Mouse (Mus musculus) MEL (cell line): ENCODE data around the gene Gnai3. TPM values are rescaled to one million over a fixed set of nuclear protein-coding genes. Genes with fewer than 3 reads are reported as not detected.
A peak's percentile ranks its signal among the peaks of the same experiment; 100 is the strongest.

Experiments used
- DNase-seq: peaks from one replicate; pipeline ENCODE4 v3.0.0; 2011; ENCODE audit warnings: low read depth, low spot score
- H3K27ac ChIP-seq: 2 replicates; pipeline ENCODE4 v1.5.1; 2012; ENCODE audit warnings: low read depth, mild to moderate bottlenecking, control low read depth, low read length, moderate library complexity; ENCODE audit not compliant: control insufficient read depth
- H3K27me3 ChIP-seq, 2 experiments: fragments of 150-350 bp in 1 of 2; sonication (generic) in 1 of 2; 2 replicates each; pipeline ENCODE4 v1.6.1; 2012; ENCODE audit warnings: low read length in 2 of 2, mild to moderate bottlenecking in 2 of 2, improper control_type of control experiment in 1 of 2, moderate library complexity in 1 of 2; ENCODE audit not compliant: insufficient read depth in 2 of 2, control insufficient read depth in 1 of 2
- H3K36me3 ChIP-seq, 2 experiments: 2 replicates each; pipeline ENCODE4 v1.6.1; 2012 to 2014; ENCODE audit warnings: low read length in 2 of 2, improper control_type of control experiment in 1 of 2, inconsistent platforms in 1 of 2, mild to moderate bottlenecking in 1 of 2; ENCODE audit not compliant: insufficient read depth in 2 of 2, control insufficient read depth in 1 of 2
- H3K4me1 ChIP-seq, 2 experiments: fragments of 150-350 bp in 1 of 2; sonication (generic) in 1 of 2; 2 replicates each; pipeline ENCODE4 v1.6.1; 2012; ENCODE audit warnings: low read length in 2 of 2, improper control_type of control experiment in 1 of 2, mild to moderate bottlenecking in 1 of 2; ENCODE audit not compliant: insufficient read depth in 2 of 2, control insufficient read depth in 1 of 2
- H3K4me3 ChIP-seq, 2 experiments: fragments of 150-350 bp in 1 of 2; sonication (generic) in 1 of 2; 2 replicates each; pipeline ENCODE4 v1.5.1; 2012; ENCODE audit warnings: low read depth in 2 of 2, low read length in 2 of 2, mild to moderate bottlenecking in 2 of 2, moderate library complexity in 2 of 2, control low read depth in 1 of 2, improper control_type of control experiment in 1 of 2; ENCODE audit not compliant: control insufficient read depth in 1 of 2, insufficient read depth in 1 of 2
- H3K79me2 ChIP-seq: 2 replicates; pipeline ENCODE4 v1.6.1; 2012; ENCODE audit warnings: mild to moderate bottlenecking, low read length, moderate library complexity; ENCODE audit not compliant: control insufficient read depth, poor library complexity, insufficient read depth
- H3K9ac ChIP-seq: 2 replicates; pipeline ENCODE4 v1.6.1; 2012; ENCODE audit warnings: low read depth, mild to moderate bottlenecking, control low read depth, low read length, moderate library complexity; ENCODE audit not compliant: control insufficient read depth, poor library complexity, severe bottlenecking
- H3K9me3 ChIP-seq: fragments of 150-350 bp; sonication (generic); replicated peaks from 2 replicates; pipeline ENCODE4 v1.6.1; 2012; ENCODE audit warnings: mild to moderate bottlenecking, low read length, improper control_type of control experiment, moderate library complexity; ENCODE audit not compliant: insufficient read depth
- BHLHE40 ChIP-seq: IDR thresholded peaks from 2 replicates; pipeline ENCODE4 v1.6.1; 2012; ENCODE audit warnings: low read depth, mild to moderate bottlenecking, inconsistent platforms, low read length, improper control_type of control experiment, borderline replicate concordance
- E2F4 ChIP-seq: IDR thresholded peaks from 2 replicates; pipeline ENCODE4 v1.6.1; 2011; ENCODE audit warnings: low read depth, low read length, improper control_type of control experiment, borderline replicate concordance
- ELF1 ChIP-seq: IDR thresholded peaks from 2 replicates; pipeline ENCODE4 v1.6.1; 2014; ENCODE audit warnings: low read depth, mild to moderate bottlenecking, inconsistent platforms, low read length, improper control_type of control experiment, moderate library complexity
- EP300 ChIP-seq, 2 experiments: IDR thresholded peaks; 2 replicates each; pipeline ENCODE4 v1.6.1; 2011; ENCODE audit warnings: improper control_type of control experiment in 2 of 2, low read length in 2 of 2, low read depth in 1 of 2, mild to moderate bottlenecking in 1 of 2
- ETS1 ChIP-seq: IDR thresholded peaks from 2 replicates; pipeline ENCODE4 v1.6.1; 2012; ENCODE audit warnings: low read depth, mild to moderate bottlenecking, inconsistent platforms, low read length, improper control_type of control experiment, moderate library complexity
- GABPA ChIP-seq: IDR thresholded peaks from 2 replicates; pipeline ENCODE4 v1.6.1; 2012; ENCODE audit warnings: low read depth, mild to moderate bottlenecking, inconsistent platforms, low read length, improper control_type of control experiment, moderate library complexity
- HCFC1 ChIP-seq: IDR thresholded peaks from 2 replicates; pipeline ENCODE4 v1.6.1; 2012; ENCODE audit warnings: low read depth, mild to moderate bottlenecking, inconsistent platforms, low read length, improper control_type of control experiment, moderate library complexity
- KAT2A ChIP-seq: conservative IDR thresholded peaks from 2 replicates; pipeline ENCODE4 v1.6.1; 2012; ENCODE audit warnings: low read depth, low read length, improper control_type of control experiment, inconsistent platforms
- MAX ChIP-seq: IDR thresholded peaks from 2 replicates; pipeline ENCODE4 v1.6.1; 2011; ENCODE audit warnings: low read length, improper control_type of control experiment
- MEF2A ChIP-seq: IDR thresholded peaks from 2 replicates; pipeline ENCODE4 v1.6.1; 2014; ENCODE audit warnings: low read depth, mild to moderate bottlenecking, inconsistent platforms, low read length, improper control_type of control experiment; ENCODE audit not compliant: poor library complexity, insufficient replicate concordance, severe bottlenecking; ENCODE audit errors: extremely low read depth
- MXI1 ChIP-seq: IDR thresholded peaks from 2 replicates; pipeline ENCODE4 v1.6.1; 2011; ENCODE audit warnings: mild to moderate bottlenecking, low read depth, low read length, improper control_type of control experiment
- MYB ChIP-seq: IDR thresholded peaks from 2 replicates; pipeline ENCODE4 v1.6.1; 2011; ENCODE audit warnings: mild to moderate bottlenecking, low read depth, low read length, improper control_type of control experiment
- NELFE ChIP-seq: IDR thresholded peaks from 2 replicates; pipeline ENCODE4 v1.6.1; 2011; ENCODE audit warnings: low read depth, low read length, improper control_type of control experiment
- NRF1 ChIP-seq: IDR thresholded peaks from 2 replicates; pipeline ENCODE4 v1.6.1; 2014; ENCODE audit warnings: low read depth, mild to moderate bottlenecking, inconsistent platforms, low read length, improper control_type of control experiment, moderate library complexity; ENCODE audit not compliant: poor library complexity, insufficient read depth, severe bottlenecking
- POLR2A ChIP-seq, 2 experiments: IDR thresholded peaks; 2 replicates each; pipeline ENCODE4 v1.6.1; 2011 to 2012; ENCODE audit warnings: low read length in 2 of 2, mild to moderate bottlenecking in 2 of 2, control low read depth in 1 of 2, improper control_type of control experiment in 1 of 2, low read depth in 1 of 2, moderate library complexity in 1 of 2; ENCODE audit not compliant: control insufficient read depth in 1 of 2, insufficient read depth in 1 of 2, poor library complexity in 1 of 2
- POLR2AphosphoS5 ChIP-seq: IDR thresholded peaks from 2 replicates; pipeline ENCODE4 v1.6.1; 2012; ENCODE audit warnings: low read depth, borderline replicate concordance, mild to moderate bottlenecking, inconsistent platforms, low read length, moderate library complexity, mixed read lengths
- RAD21 ChIP-seq: IDR thresholded peaks from 2 replicates; pipeline ENCODE4 v1.6.1; 2011; ENCODE audit warnings: mild to moderate bottlenecking, low read depth, low read length, improper control_type of control experiment
- RCOR1 ChIP-seq: IDR thresholded peaks from 2 replicates; pipeline ENCODE4 v1.6.1; 2012; ENCODE audit warnings: low read depth, mild to moderate bottlenecking, inconsistent platforms, low read length, improper control_type of control experiment
- SIN3A ChIP-seq: IDR thresholded peaks from 2 replicates; pipeline ENCODE4 v1.6.1; 2012; ENCODE audit warnings: low read length, improper control_type of control experiment, inconsistent platforms
- SMC3 ChIP-seq: IDR thresholded peaks from 2 replicates; pipeline ENCODE4 v1.6.1; 2011; ENCODE audit warnings: low read depth, low read length, improper control_type of control experiment
- TAL1 ChIP-seq: IDR thresholded peaks from 2 replicates; pipeline ENCODE4 v1.6.1; 2012; ENCODE audit warnings: mild to moderate bottlenecking, inconsistent platforms, low read length, moderate library complexity, mixed read lengths
- TBP ChIP-seq: IDR thresholded peaks from 2 replicates; pipeline ENCODE4 v1.8.0; 2011; ENCODE audit warnings: low read depth, low read length, improper control_type of control experiment
- TCF12 ChIP-seq: IDR thresholded peaks from 2 replicates; pipeline ENCODE4 v1.6.1; 2014; ENCODE audit warnings: low read depth, mild to moderate bottlenecking, inconsistent platforms, low read length, improper control_type of control experiment, moderate library complexity
- UBTF ChIP-seq: IDR thresholded peaks from 2 replicates; pipeline ENCODE4 v1.6.1; 2012; ENCODE audit warnings: low read depth, mild to moderate bottlenecking, inconsistent platforms, low read length, improper control_type of control experiment, moderate library complexity, borderline replicate concordance; ENCODE audit not compliant: insufficient read depth
- USF1 ChIP-seq: IDR thresholded peaks from 2 replicates; pipeline ENCODE4 v1.6.1; 2014; ENCODE audit warnings: low read depth, mild to moderate bottlenecking, inconsistent platforms, low read length, improper control_type of control experiment, moderate library complexity
- USF2 ChIP-seq, 2 experiments: IDR thresholded peaks; 2 replicates each; pipeline ENCODE4 v1.6.1; 2011 to 2012; ENCODE audit warnings: improper control_type of control experiment in 2 of 2, low read length in 2 of 2, borderline replicate concordance in 1 of 2, inconsistent platforms in 1 of 2, low read depth in 1 of 2, mild to moderate bottlenecking in 1 of 2; ENCODE audit not compliant: insufficient read depth in 1 of 2
- ZC3H11A ChIP-seq: IDR thresholded peaks from 2 replicates; pipeline ENCODE4 v1.6.1; 2012; ENCODE audit warnings: low read depth, mild to moderate bottlenecking, inconsistent platforms, low read length, improper control_type of control experiment
- ZKSCAN1 ChIP-seq: IDR thresholded peaks from 2 replicates; pipeline ENCODE4 v1.6.1; 2012; ENCODE audit warnings: low read depth, mild to moderate bottlenecking, inconsistent platforms, low read length, improper control_type of control experiment, moderate library complexity
- ZMIZ1 ChIP-seq: IDR thresholded peaks from 2 replicates; pipeline ENCODE4 v1.6.1; 2012; ENCODE audit warnings: low read depth, mild to moderate bottlenecking, inconsistent platforms, low read length, improper control_type of control experiment, moderate library complexity
- polyA plus RNA-seq, 2 experiments: library from polyadenylated mRNA; stranded (reverse) in 1 of 2; unstranded in 1 of 2; fragments of >175 nt in 1 of 2; fragments of >200 nt in 1 of 2; gene quantifications; 2 replicates each; pipeline versions ENCODE4 v1.2.1 to v1.2.4; 2012; ENCODE audit warnings: low replicate concordance in 2 of 2, low read depth in 1 of 2; ENCODE audit not compliant: insufficient read length in 2 of 2, insufficient read depth in 1 of 2, missing spikeins in 1 of 2
- total RNA-seq: library from RNA; depleted of rRNA; stranded (reverse); fragments of 300-350 nt; gene quantifications from 2 replicates; pipeline ENCODE4 v1.2.3, GENCODE M21; 2012

The Gnai3 gene
- total and polyA plus RNA-seq, 3 experiments, result 74.2 to 96.4 (median 92.1) TPM

DNA sequence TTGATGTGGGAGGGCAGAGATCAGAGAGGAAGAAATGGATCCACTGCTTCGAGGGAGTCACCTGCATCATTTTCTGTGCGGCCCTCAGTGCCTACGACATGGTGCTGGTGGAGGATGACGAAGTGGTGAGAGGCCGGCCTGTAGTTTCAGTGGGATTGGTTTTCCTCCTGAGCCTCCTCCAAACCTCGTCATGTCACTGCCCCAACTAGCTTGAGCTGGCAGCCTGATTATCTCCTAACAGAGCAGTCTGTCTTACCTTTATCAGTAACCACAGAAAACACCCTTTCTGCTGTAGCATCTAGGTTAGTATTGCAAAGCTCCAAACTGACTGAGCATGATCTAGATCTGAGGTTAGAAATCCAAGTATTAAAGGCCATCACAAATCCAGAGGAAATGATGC lies 47.6 kb downstream of the Gnai3 start (continued):
- TF ChIP-seq ZC3H11A (peak; percentile 14; the same call in 1 of the 2 replicates), POLR2AphosphoS5 (no peak), BHLHE40 (peak; percentile 74; the same call in 1 of the 2 replicates), EP300 (IDR thresholded peaks at IDR 0.05; ENCODE audit: low read depth in 1 of 2, low read length in 2 of 2) (peak; percentile 88 to 90), TBP (no peak), ZMIZ1 (peak; percentile 50; the same call in 1 of the 2 replicates), MAX (peak; percentile 60)

GRCm38 (mm10) chr3:108097656-108098055 lies 48.3 kb downstream of the Gnai3 start:
- no peaks in the 10 kb centered on the region for H3K9me3 ChIP-seq
- H3K36me3 ChIP-seq, result peaks cover 0 to 49% of the 10 kb centered on the region in 2 experiments; a peak in 2 of 4 replicates
- H3K9ac ChIP-seq, result no peak overlapping the region
- no peaks in the 10 kb centered on the region for H3K79me2 ChIP-seq
- peak; percentile 30 for DNase-seq
- peak overlapping the region; percentile 86; the same call in 1 of the 2 replicates for H3K27ac ChIP-seq
- H3K4me3 ChIP-seq, result no peak overlapping the region; a peak in 1 of 4 replicates
- TF ChIP-seq USF1 (no peak), TBP (no peak), POLR2AphosphoS5 (no peak), MXI1 (no peak), USF2 (IDR thresholded peaks at IDR 0.05; ENCODE audit: borderline replicate concordance in 1 of 2, insufficient read depth in 1 of 2, low read depth in 1 of 2, low read length in 2 of 2) (no peak), E2F4 (no peak), ZC3H11A (no peak), MEF2A (no peak), HCFC1 (no peak), RCOR1 (no peak)
- peaks cover 28 to 52% of the 10 kb centered on the region in 2 experiments for H3K4me1 ChIP-seq
- H3K27me3 ChIP-seq, result no peaks in the 10 kb centered on the region

DNA sequence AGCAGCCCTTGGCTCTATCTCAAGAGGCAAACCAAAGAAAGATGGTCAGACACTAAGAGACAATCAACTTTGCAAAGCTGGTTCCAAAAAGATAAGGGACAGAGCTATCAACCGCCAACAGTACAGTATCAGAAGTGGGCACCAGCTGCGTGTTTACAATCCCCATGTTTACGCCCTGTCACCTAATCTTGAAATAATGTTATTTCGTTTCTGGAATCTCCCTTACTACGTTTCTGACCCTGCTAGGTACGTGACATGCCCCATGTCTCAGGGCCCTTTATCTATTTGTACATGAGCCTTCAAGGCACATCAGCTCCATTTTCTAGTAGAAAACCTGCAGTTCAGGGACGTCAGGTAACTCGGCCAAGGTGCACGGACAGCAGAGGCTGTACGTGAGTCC lies 49.2 kb downstream of the Gnai3 start:
- Histone ChIP-seq H3K9me3 (no peaks in the 10 kb centered on the region), H3K4me1 (peaks cover 28 to 53% of the 10 kb centered on the region in 2 experiments), H3K4me3 (peak overlapping the region; percentile 13 to 27), H3K27me3 (no peaks in the 10 kb centered on the region), H3K9ac (peak overlapping the region; percentile 42), H3K36me3 (peaks cover 0 to 49% of the 10 kb centered on the region in 2 experiments; a peak in 2 of 4 replicates), H3K27ac (peak overlapping the region; percentile 86), H3K79me2 (no peaks in the 10 kb centered on the region)
- DNase-seq, result peak; percentile 94
- no peak for TF ChIP-seq UBTF
- TF ChIP-seq SMC3, result no peak
- TF ChIP-seq USF2 (IDR thresholded peaks at IDR 0.05; ENCODE audit: borderline replicate concordance in 1 of 2, insufficient read depth in 1 of 2, low read depth in 1 of 2, low read length in 2 of 2), result no peak
- no peak for TF ChIP-seq KAT2A
- no peak for TF ChIP-seq NRF1
- no peak; the same call in none of the 2 replicates for TF ChIP-seq ZC3H11A
- peak; percentile 99 for TF ChIP-seq TCF12
- TF ChIP-seq MYB, result peak; percentile 80
- TF ChIP-seq ELF1, result peak; percentile 14; the same call in 1 of the 2 replicates
- peak; percentile 94 for TF ChIP-seq SIN3A
- peak; percentile 98 for TF ChIP-seq ETS1
- TF ChIP-seq NELFE, result no peak
- TF ChIP-seq POLR2A (IDR thresholded peaks at IDR 0.05; ENCODE audit: control insufficient read depth in 1 of 2, insufficient read depth in 1 of 2, low read depth in 1 of 2, low read length in 2 of 2, poor library complexity in 1 of 2), result peak in 1 of 2 experiments; percentile 17; a peak in 1 of 4 replicates
- no peak for TF ChIP-seq ZKSCAN1
- TF ChIP-seq GABPA, result no peak; the same call in 1 of the 2 replicates
- no peak for TF ChIP-seq RAD21
- TF ChIP-seq TAL1, result peak; percentile 96
- peak; percentile 75; the same call in 1 of the 2 replicates for TF ChIP-seq BHLHE40
